21 mouse cellular contexts compared by ENCODE assay signal in genomic region chrX:12065782-12066181, GRCm38 (mm10).
DNase-seq lines count a peak whose midpoint lies in the region; ATAC-seq and TF ChIP-seq lines count a peak whose summit lies in the region.
"Had no signal": no experiment of that assay in that cellular context is flagged by ENCODE, and none has a peak within 500 bp of the region (broad histone marks: within the 10 kb centered on the region; RNA-seq: fewer than 3 reads in every experiment).

No protein-coding gene starts in this region.

- peaks cover 79% of the 10 kb centered on the region for H3K4me1 ChIP-seq in liver, embryonic 12.5 days
- peaks cover 93% of the 10 kb centered on the region for H3K4me1 ChIP-seq in G1E (ENCODE audit: insufficient read depth, low read depth, low read length)

- WGBS in liver, embryonic 12.5 days (ENCODE audit: insufficient replicate concordance): 23% methylated on average over 9 of the region's 9 CpGs

- no peak overlapping the region for H3K4me3 ChIP-seq in liver, embryonic 12.5 days
- peak overlapping the region; percentile 30; the same call in 1 of the 2 replicates for H3K4me3 ChIP-seq in G1E (ENCODE audit: low read depth, low read length)
- H3K4me3 ChIP-seq: embryonic facial prominence, embryonic 15.5 days; forebrain, embryonic 13.5 days; hindbrain, embryonic 15.5 days; liver, embryonic 15.5 days; neural tube, embryonic 12.5 days had no signal

- no peaks in the 10 kb centered on the region for H3K9me3 ChIP-seq in liver, embryonic 12.5 days (replicated peaks)
- no peaks in the 10 kb centered on the region for H3K9me3 ChIP-seq in G1E (replicated peaks)
- H3K9me3 ChIP-seq: embryonic facial prominence, embryonic 15.5 days; forebrain, embryonic 13.5 days; hindbrain, embryonic 15.5 days; liver, embryonic 15.5 days; neural tube, embryonic 12.5 days had no signal

- 0 out of 2 replicates have a peak overlapping the region, but pooled peaks have one; percentile 12 for H3K4me2 ChIP-seq in liver, embryonic 12.5 days
- H3K4me2 ChIP-seq: embryonic facial prominence, embryonic 15.5 days; liver, embryonic 15.5 days had no signal

- DNase-seq in frontal cortex, postnatal 36 days (ENCODE audit: low spot score in 2 of 2): no peak
- DNase-seq in liver (no peak), G1E (ENCODE audit: low spot score) (no peak)
- DNase-seq in ovary, postnatal 10 days (ENCODE audit: low spot score): no peak
- DNase-seq: B cell, adult 2 months; cerebellum, postnatal 14 days; embryo, embryonic 11 days; layer of hippocampus, postnatal 36 days; left cerebral cortex, postnatal 4 days; lung, postnatal 36 days; thymus, postnatal 25 days had no signal

- H3K9ac ChIP-seq in liver, embryonic 12.5 days: no peak overlapping the region
- H3K9ac ChIP-seq: embryonic facial prominence, embryonic 15.5 days; hindbrain, embryonic 15.5 days; liver, embryonic 15.5 days; neural tube, embryonic 12.5 days had no signal

- H3K36me3 ChIP-seq in liver, embryonic 12.5 days: peaks cover 3% of the 10 kb centered on the region; the same call in 1 of the 2 replicates
- peaks cover 84% of the 10 kb centered on the region for H3K36me3 ChIP-seq in G1E (replicated peaks)
- H3K36me3 ChIP-seq: embryonic facial prominence, embryonic 15.5 days; hindbrain, embryonic 15.5 days; liver, embryonic 15.5 days; neural tube, embryonic 12.5 days had no signal

- H3K27me3 ChIP-seq in liver, embryonic 12.5 days (replicated peaks): peaks cover 71% of the 10 kb centered on the region
- H3K27me3 ChIP-seq in G1E (ENCODE audit: insufficient read depth, low read length): no peaks in the 10 kb centered on the region

- H3K27ac ChIP-seq in liver, embryonic 12.5 days: no peak overlapping the region
- H3K27ac ChIP-seq: embryonic facial prominence, embryonic 15.5 days; forebrain, embryonic 13.5 days; hindbrain, embryonic 15.5 days; liver, embryonic 15.5 days; neural tube, embryonic 12.5 days had no signal

- peak; percentile 47 for ATAC-seq in frontal cortex, adult (ENCODE audit: low TSS enrichment)
- ATAC-seq in liver, embryonic 12.5 days: no peak
- no peak for ATAC-seq in G1E (ENCODE audit: extremely low read depth, insufficient number of reproducible peaks, low FRiP score, poor library complexity, severe bottlenecking)
- peak; percentile 57 for ATAC-seq in megakaryocyte progenitor cell, adult 5-6 weeks (replicated peaks; ENCODE audit: poor library complexity)
- ATAC-seq: forebrain, embryonic 13.5 days; intestine, embryonic 16.5 days; Patski had no signal

- no peak for TF ChIP-seq CTCF in G1E (IDR thresholded peaks at IDR 0.05; ENCODE audit: low read depth, low read length)

Comparison
In these comparisons a context has a peak if more than half of its experiments do, and no peak if none do; other contexts are left out.
1. ATAC-seq: peak in frontal cortex, adult (single experiment) and megakaryocyte progenitor cell, adult 5-6 weeks (single experiment); none in liver, embryonic 12.5 days (single experiment) and G1E (single experiment).